Mouse (Mus musculus): ENCODE data around the gene Bcl2l11.

- TF ChIP-seq CTCF (IDR thresholded peaks at IDR 0.05; ENCODE audit: control insufficient read depth, insufficient read depth, insufficient read length) (no peak), USF1 (IDR thresholded peaks at IDR 0.05; ENCODE audit: low read depth) (no peak)
These were observed 67.6 kb downstream of the Bcl2l11 start for GRCm38 (mm10) chr2:128193411-128193810.
